Mouse (Mus musculus) olfactory bulb, adult 2 months (tissue): ENCODE data around the gene Fam160a1.

Experiments
- CTCF ChIP-seq: fragments of 200-500 bp; IDR thresholded peaks from 2 replicates; pipeline ENCODE4 v1.5.1; 2012; ENCODE audit warnings: low read depth, mild to moderate bottlenecking, low read length, moderate library complexity; ENCODE audit not compliant: insufficient read depth
- POLR2A ChIP-seq: fragments of 200-500 bp; IDR thresholded peaks from 2 replicates; pipeline ENCODE4 v1.6.1; 2012; ENCODE audit warnings: mild to moderate bottlenecking, low read depth, low read length, moderate library complexity; ENCODE audit not compliant: insufficient read depth

- TF ChIP-seq CTCF (no peak), POLR2A (no peak)
These were observed 200.7 kb downstream of the Fam160a1 start for GRCm38 (mm10) chr3:85616389-85616788.
